Mouse (Mus musculus) gastrocnemius, adult 18-20 months (tissue): Measurements from ENCODE around the gene Bnc2. TPM values are rescaled to one million over a fixed set of nuclear protein-coding genes. Genes with fewer than 3 reads are reported as not detected.
A peak's percentile ranks its signal among the peaks of the same experiment; 100 is the strongest.

Experiments used
- DNase-seq: peaks from one replicate; pipeline ENCODE4 v3.0.0; 2021; ENCODE audit warnings: low spot score
- long read RNA-seq, 2 experiments: library from polyadenylated mRNA; stranded (forward); transcript quantifications; one replicate each; pipeline ENCODE4 v2.0.0; 2021
- total RNA-seq, 2 experiments: library from RNA; stranded (reverse); gene quantifications; 2 replicates each; pipeline ENCODE4 v1.2.3; 2021

Bnc2 gene
- total RNA-seq: 10 to 100 TPM in 1 of 2 experiments, 1 to 10 TPM in 1; 8.5 to 15.1 TPM
- long read RNA-seq, experiment 1: 0 reads
- long read RNA-seq, experiment 2: 0 reads

DNA sequence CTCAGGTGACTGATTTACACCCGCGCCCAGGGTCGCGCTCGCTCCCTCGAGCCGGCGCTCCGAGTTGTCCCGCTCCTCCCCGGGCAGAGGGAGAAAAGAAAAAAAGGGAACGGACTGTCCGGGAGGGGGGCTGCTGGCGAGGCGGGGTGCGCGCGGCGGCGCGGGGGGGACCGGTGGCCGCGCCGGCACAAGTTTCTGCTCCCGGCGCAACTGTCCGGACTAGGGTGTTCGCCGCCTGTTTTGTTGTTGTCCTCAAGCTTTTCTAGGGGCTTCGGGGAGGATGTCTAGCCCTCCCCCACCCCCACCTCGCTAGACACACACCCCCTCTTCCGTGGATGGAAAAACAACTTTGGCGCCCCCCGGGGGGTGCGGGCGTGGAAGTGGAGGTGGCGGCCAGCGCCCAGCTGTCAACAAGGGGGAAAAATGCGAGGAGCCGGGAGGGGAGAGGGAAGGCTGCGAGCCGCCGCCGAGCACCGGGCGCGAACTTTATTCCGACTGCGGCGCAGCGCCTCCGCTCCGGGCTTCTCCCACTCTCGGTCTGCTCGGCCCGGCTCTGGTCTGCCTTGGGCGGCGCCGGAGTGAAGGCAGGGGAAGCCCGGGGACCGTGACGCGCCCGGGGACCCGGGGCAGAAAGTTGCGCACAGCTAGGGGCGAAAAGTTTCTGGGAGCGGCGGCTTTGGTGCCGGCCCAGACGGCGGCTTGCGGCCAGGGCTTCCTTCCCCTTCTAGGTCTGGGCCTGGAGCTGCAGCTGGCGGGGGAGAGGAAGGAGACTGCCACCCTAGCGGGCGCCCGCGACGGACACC is at the start of gene Bnc2:
TSS of gene Bnc2 (minus strand) at position 105 of the 803 bp plus-strand sequence.
- peak; percentile 54 for DNase-seq

DNA sequence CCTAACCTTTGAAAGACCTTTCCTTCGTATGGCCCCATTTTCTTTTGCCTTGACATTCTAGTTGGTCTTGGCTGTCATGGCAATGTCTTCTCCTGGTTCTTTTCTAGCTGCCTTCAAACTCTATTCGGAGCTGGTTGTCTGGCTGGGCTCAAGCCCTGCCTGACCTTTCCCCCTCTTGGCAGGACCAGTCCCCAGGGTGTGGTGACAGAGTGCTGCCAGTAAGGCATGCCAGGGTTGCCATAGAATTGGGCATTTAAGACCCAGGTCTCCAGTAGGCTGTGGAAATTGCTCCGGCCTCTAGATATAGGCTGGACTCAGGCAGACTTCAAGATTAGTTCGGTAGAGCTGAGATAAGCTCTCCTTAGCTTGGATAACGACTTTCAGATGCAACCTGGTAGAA is 32.9 kb upstream of the Bnc2 start:
- no peak for DNase-seq

- peak; percentile 52 for DNase-seq
These were observed 10.7 kb upstream of the Bnc2 start for GRCm38 (mm10) chr4:84685521-84686366.

DNA sequence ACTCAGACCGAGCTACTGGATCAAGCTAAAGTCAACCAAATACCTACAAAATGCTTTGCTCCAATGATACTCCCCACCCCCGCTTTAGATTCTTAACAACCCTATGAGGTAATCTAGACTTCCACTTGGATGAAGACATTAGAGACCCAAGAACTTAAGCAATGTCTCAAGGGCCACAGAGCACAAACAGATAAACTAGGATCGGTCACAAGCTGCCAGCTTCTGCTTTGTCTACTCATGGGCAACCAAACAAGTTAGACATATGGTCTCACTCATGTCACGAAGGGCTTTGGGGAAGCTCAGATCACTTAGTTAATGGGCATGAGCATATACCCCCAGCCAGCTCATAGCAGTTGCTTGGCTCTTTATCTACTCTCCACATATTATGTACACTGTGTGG is 9.9 kb upstream of the Bnc2 start:
- DNase-seq: no peak

- no peak for DNase-seq
These were observed 870 bp upstream of the Bnc2 start for GRCm38 (mm10) chr4:84675974-84676315.

GRCm38 (mm10) chr4:84674318-84675170 is 531 bp downstream of the Bnc2 start:
- DNase-seq: peak; percentile 61

GRCm38 (mm10) chr4:84673681-84674307 is 1.3 kb downstream of the Bnc2 start:
- no peak for DNase-seq

- DNase-seq: no peak
These were observed 2.8 kb downstream of the Bnc2 start for GRCm38 (mm10) chr4:84672181-84672791.

DNA sequence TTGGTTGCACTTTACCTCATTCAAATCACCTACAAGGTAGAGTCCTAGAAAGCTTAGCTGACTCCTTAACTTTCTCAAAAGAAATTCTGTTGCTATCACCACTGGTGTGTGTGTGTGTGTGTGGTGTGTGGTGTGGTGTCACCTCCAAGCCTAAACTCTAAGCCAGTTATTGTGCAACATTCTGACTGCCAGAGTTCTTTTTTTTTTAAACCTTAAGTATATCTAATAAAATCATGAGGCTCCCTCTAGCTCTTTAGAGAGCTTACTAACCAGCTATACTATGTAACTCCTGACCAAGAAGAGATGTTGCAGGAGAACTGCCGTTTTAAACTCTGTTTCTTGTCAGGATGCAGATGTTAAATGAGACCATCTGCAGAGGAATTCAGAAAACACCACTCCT is 4.1 kb downstream of the Bnc2 start:
- DNase-seq: no peak

DNA sequence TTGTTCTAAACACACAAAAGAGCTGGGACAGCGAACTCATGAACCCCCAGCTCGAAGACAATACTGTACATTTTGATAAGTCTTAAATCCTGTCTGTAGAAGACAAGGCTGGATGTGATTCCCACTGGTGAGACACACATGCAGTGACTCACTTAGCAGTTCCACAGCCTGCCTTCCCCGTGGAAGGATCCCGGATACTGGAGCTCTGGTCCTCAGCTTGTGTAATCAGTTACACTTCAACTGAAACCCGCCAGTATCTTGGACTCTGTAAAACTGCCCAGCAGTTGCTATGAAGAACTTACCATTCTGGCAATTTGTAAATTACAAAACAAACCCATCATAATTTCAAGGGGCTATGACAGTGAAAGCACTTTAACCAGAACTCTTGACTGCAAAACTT is 5.4 kb downstream of the Bnc2 start:
- DNase-seq: no peak

- no peak for DNase-seq
These were observed 6.0 kb downstream of the Bnc2 start for GRCm38 (mm10) chr4:84668949-84669605.

DNA sequence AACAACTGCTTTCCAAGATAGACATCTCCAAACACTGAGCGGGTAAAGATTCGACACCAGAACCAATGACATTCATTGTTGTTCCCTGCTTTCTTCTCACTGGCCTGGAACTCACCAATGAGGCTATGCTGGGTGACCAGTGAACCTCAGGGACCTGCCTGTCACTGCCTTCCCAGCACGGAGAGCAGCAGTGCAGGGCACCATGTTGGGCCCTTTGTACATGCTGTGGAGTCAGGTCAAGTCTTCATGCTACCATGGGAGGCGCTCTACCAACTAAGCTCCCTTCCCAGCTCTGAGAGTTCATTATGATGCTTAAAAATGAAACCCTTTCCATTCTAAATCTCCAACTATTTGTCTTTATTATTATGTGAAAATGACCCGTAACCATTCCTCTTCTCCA is 6.8 kb downstream of the Bnc2 start:
- no peak for DNase-seq

- no peak for DNase-seq
These were observed 12.6 kb downstream of the Bnc2 start for GRCm38 (mm10) chr4:84662228-84663065.

GRCm38 (mm10) chr4:84661341-84661740 is 13.7 kb downstream of the Bnc2 start:
- no peak for DNase-seq

GRCm38 (mm10) chr4:84651786-84652185 is 23.3 kb downstream of the Bnc2 start:
- DNase-seq: no peak

GRCm38 (mm10) chr4:84646576-84646975 is 28.5 kb downstream of the Bnc2 start:
- DNase-seq: no peak

- no peak for DNase-seq
These were observed 35.9 kb downstream of the Bnc2 start for GRCm38 (mm10) chr4:84639166-84639565.

DNA sequence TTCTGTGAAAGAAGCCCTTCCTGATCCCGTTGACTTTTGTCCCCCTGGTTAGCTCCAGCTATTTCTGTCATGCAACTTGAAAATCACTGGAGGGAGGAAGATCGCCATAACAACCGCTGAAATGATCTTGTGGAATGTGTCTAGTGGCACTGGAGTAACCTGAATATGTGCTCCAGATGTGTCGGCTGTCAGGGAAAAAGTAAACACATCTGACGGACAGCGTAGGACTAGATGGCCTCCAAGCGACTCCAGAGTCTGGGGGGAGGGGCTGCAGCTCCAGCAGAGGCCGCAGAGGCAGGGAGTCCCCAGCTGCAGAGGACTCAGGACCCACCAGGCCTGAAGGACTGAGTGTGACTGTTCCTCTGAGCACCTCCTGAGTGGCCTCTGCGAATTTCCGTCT is 37.4 kb downstream of the Bnc2 start:
- DNase-seq: no peak

- no peak for DNase-seq
These were observed 40.3 kb downstream of the Bnc2 start for GRCm38 (mm10) chr4:84634751-84635150.
